Comparison of ENCODE assay signal across 26 mouse cellular contexts in genomic region chr3:145103321-145103720, GRCm38 (mm10). TPM values are rescaled to one million over a fixed set of nuclear protein-coding genes. Genes with fewer than 3 reads are reported as not detected.
"Had no signal": no experiment of that assay in that cellular context is flagged by ENCODE, and none has a peak within 500 bp of the region (broad histone marks: within the 10 kb centered on the region; RNA-seq: fewer than 3 reads in every experiment).

No protein-coding gene starts in this region.

- H3K27ac ChIP-seq: layer of hippocampus, adult 2 months; limb, embryonic 10.5 days; limb, embryonic 13.5 days; liver, embryonic 12.5 days; liver, embryonic 15.5 days; lung, embryonic 15.5 days; midbrain, embryonic 10.5 days; midbrain, embryonic 13.5 days; neural tube, embryonic 12.5 days; neural tube, embryonic 15.5 days had no signal

- H3K4me3 ChIP-seq: layer of hippocampus, adult 2 months; limb, embryonic 10.5 days; limb, embryonic 13.5 days; liver, embryonic 12.5 days; liver, embryonic 15.5 days; lung, embryonic 15.5 days; megakaryocyte, embryonic 14.5 days; midbrain, embryonic 10.5 days; midbrain, embryonic 13.5 days; neural tube, embryonic 12.5 days; neural tube, embryonic 15.5 days had no signal

- DNase-seq: kidney, adult 9 months; kidney, postnatal 25 days; layer of hippocampus, adult 9-11 months; liver; lung, adult 18-20 months; lung, postnatal 10 days; lung, postnatal 36 days; right cerebral cortex, postnatal 25 days; thymus, adult 18-20 months; thymus, postnatal 14 days; thymus, postnatal 4 days had no signal

- H3K4me1 ChIP-seq: limb, embryonic 10.5 days; limb, embryonic 13.5 days; liver, embryonic 15.5 days; midbrain, embryonic 10.5 days; midbrain, embryonic 13.5 days; neural tube, embryonic 12.5 days; neural tube, embryonic 15.5 days had no signal

- ATAC-seq: liver, embryonic 12.5 days; midbrain, embryonic 13.5 days; midbrain, embryonic 16.5 days had no signal

RNA-seq across cellular contexts. Expression of gene Clca2, which starts 4.1 kb away (rescaled TPM):
- total RNA-seq: layer of hippocampus, adult 2 months; layer of hippocampus, postnatal 25 days; left cerebral cortex, adult 18-20 months; left cerebral cortex, postnatal 25 days had no signal
- polyA plus RNA-seq: liver, embryonic 12.5 days; liver, embryonic 15.5 days; midbrain, embryonic 13.5 days; neural tube, embryonic 15.5 days had no signal
